23 mouse cellular contexts compared by ENCODE assay signal in genomic region chr2:103926586-103927113, GRCm38 (mm10).
"Had no signal": no experiment of that assay in that cellular context is flagged by ENCODE, and none has a peak within 500 bp of the region (broad histone marks: within the 10 kb centered on the region; RNA-seq: fewer than 3 reads in every experiment).

No protein-coding gene starts in this region.

- H3K9me3 ChIP-seq: intestine, embryonic 15.5 days; kidney, embryonic 15.5 days; limb, embryonic 15.5 days; lung, embryonic 15.5 days; megakaryocyte, embryonic 14.5 days; midbrain, embryonic 10.5 days; midbrain, embryonic 13.5 days; neural tube, embryonic 13.5 days had no signal

- H3K9ac ChIP-seq: intestine, embryonic 15.5 days; kidney, embryonic 15.5 days; limb, embryonic 12.5 days; limb, embryonic 15.5 days; lung, embryonic 15.5 days; midbrain, embryonic 13.5 days; neural tube, embryonic 13.5 days had no signal

- H3K27ac ChIP-seq: intestine, embryonic 15.5 days; kidney, embryonic 15.5 days; left cerebral cortex, adult 2 months; limb, embryonic 12.5 days; limb, embryonic 15.5 days; lung, embryonic 15.5 days; midbrain, embryonic 10.5 days; midbrain, embryonic 13.5 days; stomach, postnatal 0 days had no signal

- H3K36me3 ChIP-seq: intestine, embryonic 15.5 days; kidney, embryonic 15.5 days; limb, embryonic 12.5 days; limb, embryonic 15.5 days; lung, embryonic 15.5 days; midbrain, embryonic 10.5 days; midbrain, embryonic 13.5 days; neural tube, embryonic 13.5 days had no signal

- DNase-seq: kidney, adult 11 months; kidney, adult 8-10 months; kidney, postnatal 10 days; kidney, postnatal 36 days; layer of hippocampus, postnatal 36 days; lung, postnatal 10 days; lung, postnatal 36 days; right cerebral cortex, postnatal 14 days; right cerebral cortex, postnatal 4 days; thymus, adult 2 months; thymus, postnatal 14 days; thymus, postnatal 4 days had no signal

- ATAC-seq: intestine, embryonic 15.5 days; midbrain, embryonic 13.5 days had no signal

- H3K4me1 ChIP-seq: midbrain, embryonic 10.5 days had no signal

- H3K27me3 ChIP-seq: intestine, embryonic 15.5 days; limb, embryonic 12.5 days; limb, embryonic 15.5 days; lung, embryonic 15.5 days; megakaryocyte, embryonic 14.5 days; midbrain, embryonic 13.5 days; neural tube, embryonic 13.5 days had no signal

- H3K4me2 ChIP-seq: intestine, embryonic 15.5 days; kidney, embryonic 15.5 days; limb, embryonic 12.5 days; limb, embryonic 15.5 days; lung, embryonic 15.5 days; midbrain, embryonic 13.5 days; neural tube, embryonic 13.5 days had no signal

- H3K4me3 ChIP-seq: intestine, embryonic 15.5 days; kidney, embryonic 15.5 days; left cerebral cortex, adult 2 months; limb, embryonic 12.5 days; limb, embryonic 15.5 days; lung, embryonic 15.5 days; megakaryocyte, embryonic 14.5 days; midbrain, embryonic 10.5 days; midbrain, embryonic 13.5 days; neural tube, embryonic 13.5 days had no signal
